Mouse (Mus musculus) MEL (cell line): Measurements from ENCODE around the gene Thap11. TPM values are rescaled to one million over a fixed set of nuclear protein-coding genes. Genes with fewer than 3 reads are reported as not detected.

Experiments
- DNase-seq: peaks from one replicate; pipeline ENCODE4 v3.0.0; 2011; ENCODE audit warnings: low read depth, low spot score
- H3K27ac ChIP-seq: 2 replicates; pipeline ENCODE4 v1.5.1; 2012; ENCODE audit warnings: low read depth, mild to moderate bottlenecking, control low read depth, low read length, moderate library complexity; ENCODE audit not compliant: control insufficient read depth
- H3K27me3 ChIP-seq, 2 experiments: fragments of 150-350 bp in 1 of 2; sonication (generic) in 1 of 2; 2 replicates each; pipeline ENCODE4 v1.6.1; 2012; ENCODE audit warnings: low read length in 2 of 2, mild to moderate bottlenecking in 2 of 2, improper control_type of control experiment in 1 of 2, moderate library complexity in 1 of 2; ENCODE audit not compliant: insufficient read depth in 2 of 2, control insufficient read depth in 1 of 2
- H3K36me3 ChIP-seq, 2 experiments: 2 replicates each; pipeline ENCODE4 v1.6.1; 2012 to 2014; ENCODE audit warnings: low read length in 2 of 2, improper control_type of control experiment in 1 of 2, inconsistent platforms in 1 of 2, mild to moderate bottlenecking in 1 of 2; ENCODE audit not compliant: insufficient read depth in 2 of 2, control insufficient read depth in 1 of 2
- H3K4me1 ChIP-seq, 2 experiments: fragments of 150-350 bp in 1 of 2; sonication (generic) in 1 of 2; 2 replicates each; pipeline ENCODE4 v1.6.1; 2012; ENCODE audit warnings: low read length in 2 of 2, improper control_type of control experiment in 1 of 2, mild to moderate bottlenecking in 1 of 2; ENCODE audit not compliant: insufficient read depth in 2 of 2, control insufficient read depth in 1 of 2
- H3K4me3 ChIP-seq, 2 experiments: fragments of 150-350 bp in 1 of 2; sonication (generic) in 1 of 2; 2 replicates each; pipeline ENCODE4 v1.5.1; 2012; ENCODE audit warnings: low read depth in 2 of 2, low read length in 2 of 2, mild to moderate bottlenecking in 2 of 2, moderate library complexity in 2 of 2, control low read depth in 1 of 2, improper control_type of control experiment in 1 of 2; ENCODE audit not compliant: control insufficient read depth in 1 of 2, insufficient read depth in 1 of 2
- H3K79me2 ChIP-seq: 2 replicates; pipeline ENCODE4 v1.6.1; 2012; ENCODE audit warnings: mild to moderate bottlenecking, low read length, moderate library complexity; ENCODE audit not compliant: control insufficient read depth, poor library complexity, insufficient read depth
- H3K9ac ChIP-seq: 2 replicates; pipeline ENCODE4 v1.6.1; 2012; ENCODE audit warnings: low read depth, mild to moderate bottlenecking, control low read depth, low read length, moderate library complexity; ENCODE audit not compliant: control insufficient read depth, poor library complexity, severe bottlenecking
- H3K9me3 ChIP-seq: fragments of 150-350 bp; sonication (generic); replicated peaks from 2 replicates; pipeline ENCODE4 v1.6.1; 2012; ENCODE audit warnings: mild to moderate bottlenecking, low read length, improper control_type of control experiment, moderate library complexity; ENCODE audit not compliant: insufficient read depth
- CHD1 ChIP-seq: IDR thresholded peaks from 2 replicates; pipeline ENCODE4 v1.6.1; 2012; ENCODE audit warnings: low read depth, mild to moderate bottlenecking, inconsistent platforms, low read length, improper control_type of control experiment
- CHD2 ChIP-seq: IDR thresholded peaks from 2 replicates; pipeline ENCODE4 v1.6.1; 2011; ENCODE audit warnings: low read length, improper control_type of control experiment
- CTCF ChIP-seq, 3 experiments: IDR thresholded peaks in 2 of 3; conservative IDR thresholded peaks in 1 of 3; 2 replicates each; pipeline ENCODE4 v1.5.1; 2011 to 2012; ENCODE audit warnings: low read length in 3 of 3, low read depth in 2 of 3, mild to moderate bottlenecking in 2 of 3, improper control_type of control experiment in 1 of 3, inconsistent platforms in 1 of 3, mixed read lengths in 1 of 3, moderate library complexity in 1 of 3; ENCODE audit not compliant: control insufficient read depth in 1 of 3, insufficient read depth in 1 of 3, poor library complexity in 1 of 3, severe bottlenecking in 1 of 3
- ELF1 ChIP-seq: IDR thresholded peaks from 2 replicates; pipeline ENCODE4 v1.6.1; 2014; ENCODE audit warnings: low read depth, mild to moderate bottlenecking, inconsistent platforms, low read length, improper control_type of control experiment, moderate library complexity
- ETS1 ChIP-seq: IDR thresholded peaks from 2 replicates; pipeline ENCODE4 v1.6.1; 2012; ENCODE audit warnings: low read depth, mild to moderate bottlenecking, inconsistent platforms, low read length, improper control_type of control experiment, moderate library complexity
- GABPA ChIP-seq: IDR thresholded peaks from 2 replicates; pipeline ENCODE4 v1.6.1; 2012; ENCODE audit warnings: low read depth, mild to moderate bottlenecking, inconsistent platforms, low read length, improper control_type of control experiment, moderate library complexity
- GATA1 ChIP-seq: IDR thresholded peaks from 2 replicates; pipeline ENCODE4 v1.6.1; 2011; ENCODE audit warnings: low read depth, low read length, improper control_type of control experiment
- HCFC1 ChIP-seq: IDR thresholded peaks from 2 replicates; pipeline ENCODE4 v1.6.1; 2012; ENCODE audit warnings: low read depth, mild to moderate bottlenecking, inconsistent platforms, low read length, improper control_type of control experiment, moderate library complexity
- JUND ChIP-seq: IDR thresholded peaks from 2 replicates; pipeline ENCODE4 v1.6.1; 2011; ENCODE audit warnings: low read depth, mild to moderate bottlenecking, improper control_type of control experiment, low read length
- KAT2A ChIP-seq: conservative IDR thresholded peaks from 2 replicates; pipeline ENCODE4 v1.6.1; 2012; ENCODE audit warnings: low read depth, low read length, improper control_type of control experiment, inconsistent platforms
- MAFK ChIP-seq: IDR thresholded peaks from 2 replicates; pipeline ENCODE4 v1.6.1; 2011; ENCODE audit warnings: low read depth, mild to moderate bottlenecking, low read length, improper control_type of control experiment, borderline replicate concordance
- MAX ChIP-seq: IDR thresholded peaks from 2 replicates; pipeline ENCODE4 v1.6.1; 2011; ENCODE audit warnings: low read length, improper control_type of control experiment
- MXI1 ChIP-seq: IDR thresholded peaks from 2 replicates; pipeline ENCODE4 v1.6.1; 2011; ENCODE audit warnings: mild to moderate bottlenecking, low read depth, low read length, improper control_type of control experiment
- MYB ChIP-seq: IDR thresholded peaks from 2 replicates; pipeline ENCODE4 v1.6.1; 2011; ENCODE audit warnings: mild to moderate bottlenecking, low read depth, low read length, improper control_type of control experiment
- MYC ChIP-seq: IDR thresholded peaks from 2 replicates; pipeline ENCODE4 v1.6.1; 2011; ENCODE audit warnings: low read depth, mild to moderate bottlenecking, low read length, improper control_type of control experiment, moderate library complexity
- NELFE ChIP-seq: IDR thresholded peaks from 2 replicates; pipeline ENCODE4 v1.6.1; 2011; ENCODE audit warnings: low read depth, low read length, improper control_type of control experiment
- POLR2A ChIP-seq, 2 experiments: IDR thresholded peaks; 2 replicates each; pipeline ENCODE4 v1.6.1; 2011 to 2012; ENCODE audit warnings: low read length in 2 of 2, mild to moderate bottlenecking in 2 of 2, control low read depth in 1 of 2, improper control_type of control experiment in 1 of 2, low read depth in 1 of 2, moderate library complexity in 1 of 2; ENCODE audit not compliant: control insufficient read depth in 1 of 2, insufficient read depth in 1 of 2, poor library complexity in 1 of 2
- POLR2AphosphoS5 ChIP-seq: IDR thresholded peaks from 2 replicates; pipeline ENCODE4 v1.6.1; 2012; ENCODE audit warnings: low read depth, borderline replicate concordance, mild to moderate bottlenecking, inconsistent platforms, low read length, moderate library complexity, mixed read lengths
- RCOR1 ChIP-seq: IDR thresholded peaks from 2 replicates; pipeline ENCODE4 v1.6.1; 2012; ENCODE audit warnings: low read depth, mild to moderate bottlenecking, inconsistent platforms, low read length, improper control_type of control experiment
- SIN3A ChIP-seq: IDR thresholded peaks from 2 replicates; pipeline ENCODE4 v1.6.1; 2012; ENCODE audit warnings: low read length, improper control_type of control experiment, inconsistent platforms
- SMC3 ChIP-seq: IDR thresholded peaks from 2 replicates; pipeline ENCODE4 v1.6.1; 2011; ENCODE audit warnings: low read depth, low read length, improper control_type of control experiment
- TAL1 ChIP-seq: IDR thresholded peaks from 2 replicates; pipeline ENCODE4 v1.6.1; 2012; ENCODE audit warnings: mild to moderate bottlenecking, inconsistent platforms, low read length, moderate library complexity, mixed read lengths
- TBP ChIP-seq: IDR thresholded peaks from 2 replicates; pipeline ENCODE4 v1.8.0; 2011; ENCODE audit warnings: low read depth, low read length, improper control_type of control experiment
- TCF12 ChIP-seq: IDR thresholded peaks from 2 replicates; pipeline ENCODE4 v1.6.1; 2014; ENCODE audit warnings: low read depth, mild to moderate bottlenecking, inconsistent platforms, low read length, improper control_type of control experiment, moderate library complexity
- UBTF ChIP-seq: IDR thresholded peaks from 2 replicates; pipeline ENCODE4 v1.6.1; 2012; ENCODE audit warnings: low read depth, mild to moderate bottlenecking, inconsistent platforms, low read length, improper control_type of control experiment, moderate library complexity, borderline replicate concordance; ENCODE audit not compliant: insufficient read depth
- USF1 ChIP-seq: IDR thresholded peaks from 2 replicates; pipeline ENCODE4 v1.6.1; 2014; ENCODE audit warnings: low read depth, mild to moderate bottlenecking, inconsistent platforms, low read length, improper control_type of control experiment, moderate library complexity
- USF2 ChIP-seq, 2 experiments: IDR thresholded peaks; 2 replicates each; pipeline ENCODE4 v1.6.1; 2011 to 2012; ENCODE audit warnings: improper control_type of control experiment in 2 of 2, low read length in 2 of 2, borderline replicate concordance in 1 of 2, inconsistent platforms in 1 of 2, low read depth in 1 of 2, mild to moderate bottlenecking in 1 of 2; ENCODE audit not compliant: insufficient read depth in 1 of 2
- ZC3H11A ChIP-seq: IDR thresholded peaks from 2 replicates; pipeline ENCODE4 v1.6.1; 2012; ENCODE audit warnings: low read depth, mild to moderate bottlenecking, inconsistent platforms, low read length, improper control_type of control experiment
- ZKSCAN1 ChIP-seq: IDR thresholded peaks from 2 replicates; pipeline ENCODE4 v1.6.1; 2012; ENCODE audit warnings: low read depth, mild to moderate bottlenecking, inconsistent platforms, low read length, improper control_type of control experiment, moderate library complexity
- ZNF384 ChIP-seq: IDR thresholded peaks from 2 replicates; pipeline ENCODE4 v1.6.1; 2012; ENCODE audit warnings: low read depth, mild to moderate bottlenecking, inconsistent platforms, low read length, improper control_type of control experiment
- polyA plus RNA-seq, 2 experiments: library from polyadenylated mRNA; stranded (reverse) in 1 of 2; unstranded in 1 of 2; fragments of >175 nt in 1 of 2; fragments of >200 nt in 1 of 2; gene quantifications; 2 replicates each; pipeline versions ENCODE4 v1.2.1 to v1.2.4; 2012; ENCODE audit warnings: low replicate concordance in 2 of 2, low read depth in 1 of 2; ENCODE audit not compliant: insufficient read length in 2 of 2, insufficient read depth in 1 of 2, missing spikeins in 1 of 2
- total RNA-seq: library from RNA; depleted of rRNA; stranded (reverse); fragments of 300-350 nt; gene quantifications from 2 replicates; pipeline ENCODE4 v1.2.3, GENCODE M21; 2012

Gene Thap11
- total and polyA plus RNA-seq, 3 experiments: 48.8 to 51.4 TPM; not detected in 1

DNA sequence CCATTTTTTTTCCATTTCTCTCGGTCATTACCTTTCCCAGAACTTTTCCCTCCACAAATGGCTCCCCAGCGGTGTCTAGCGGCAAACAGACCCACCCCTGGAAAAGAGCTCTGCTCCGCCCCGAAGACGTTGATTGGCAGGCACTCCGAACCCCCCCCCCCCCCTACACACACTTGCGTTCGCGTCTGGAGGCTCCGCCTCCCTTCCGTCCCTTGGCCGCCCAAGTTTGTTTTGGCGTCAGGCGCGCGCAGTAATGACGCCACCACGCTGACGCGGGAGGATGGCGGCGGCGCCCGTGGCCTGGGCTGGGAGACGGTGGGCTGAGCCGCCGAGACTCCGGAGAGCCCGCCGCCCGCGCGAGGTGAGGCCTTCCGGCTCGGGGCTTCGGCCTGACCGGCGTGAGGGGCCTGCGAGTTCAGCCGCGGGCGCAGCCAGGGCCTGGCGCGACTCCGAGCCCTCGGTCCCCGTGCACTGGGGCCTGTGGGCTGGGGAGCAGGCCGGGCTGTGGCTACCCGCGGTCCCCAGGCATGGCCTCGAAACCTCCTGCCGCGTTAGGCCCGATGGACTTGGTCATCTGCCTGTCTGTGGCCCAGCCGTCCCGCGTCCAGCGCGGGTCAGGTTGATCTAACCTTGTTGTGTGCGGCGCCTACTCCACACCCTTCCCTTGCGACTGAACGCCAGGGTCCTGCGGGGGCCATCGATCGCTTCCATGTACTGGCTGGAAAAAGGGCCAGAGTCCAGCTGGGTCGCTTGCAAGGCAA lies 45.4 kb downstream of the Thap11 start, which contains the start of gene Pskh1 (continued):
- TF ChIP-seq SMC3 (no peak), JUND (no peak), TAL1 (no peak), MAFK (no peak), POLR2AphosphoS5 (no peak), ZNF384 (peak; percentile 20; the same call in 1 of the 2 replicates), GATA1 (no peak), CTCF (IDR thresholded peaks at IDR 0.05 in 2 of 3, conservative IDR thresholded peaks at IDR 0.05 in 1 of 3; ENCODE audit: control insufficient read depth in 1 of 3, insufficient read depth in 1 of 3, low read depth in 2 of 3, low read length in 3 of 3, poor library complexity in 1 of 3, severe bottlenecking in 1 of 3) (no peak), ZKSCAN1 (no peak), HCFC1 (peak; percentile 90), MAX (0 out of 2 replicates have a peak, but pooled peaks have one; percentile 45), USF1 (0 out of 2 replicates have a peak, but pooled peaks have one; percentile 17), TCF12 (peak; percentile 74), SIN3A (peak; percentile 90), MYC (no peak), UBTF (0 out of 2 replicates have a peak, but pooled peaks have one; percentile 43)
- TF ChIP-seq, all 39 proteins: peak for 17

DNA sequence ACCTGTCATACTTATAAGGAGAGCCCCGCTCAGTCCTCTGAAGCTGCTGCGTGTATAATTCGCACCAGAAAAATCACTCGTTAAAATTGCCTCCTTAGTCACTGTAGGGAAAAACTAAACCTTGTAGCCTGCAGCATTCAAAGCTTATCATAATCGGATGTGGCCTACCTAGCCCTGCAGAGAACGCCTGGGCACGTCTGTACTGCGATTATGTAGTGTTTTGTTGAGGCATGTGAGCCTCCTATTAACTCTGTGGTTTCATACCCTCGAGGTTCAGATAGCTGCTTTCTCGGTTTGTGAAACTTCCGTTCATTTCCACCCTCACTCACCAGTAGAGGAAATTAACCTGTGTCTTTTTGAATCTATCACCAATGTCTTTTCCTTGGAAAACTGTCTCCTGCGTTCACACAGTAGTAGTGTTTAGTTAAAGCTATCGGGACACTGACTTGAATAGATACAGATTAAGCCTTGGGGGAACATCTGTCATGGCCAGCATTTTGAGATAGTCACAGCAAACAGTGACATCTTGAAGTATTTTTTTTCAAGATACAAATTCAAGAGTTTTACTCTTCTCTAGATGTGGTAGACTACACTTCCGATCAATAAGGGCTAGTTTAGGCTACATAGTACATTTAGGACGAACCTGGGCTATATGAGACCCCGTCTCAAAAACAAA lies 46.1 kb downstream of the Thap11 start:
- Histone ChIP-seq H3K27me3 (no peaks in the 10 kb centered on the region), H3K36me3 (peaks cover 0 to 6% of the 10 kb centered on the region in 2 experiments; a peak in 3 of 4 replicates), H3K4me1 (peaks cover 5 to 8% of the 10 kb centered on the region in 2 experiments), H3K9me3 (no peaks in the 10 kb centered on the region), H3K79me2 (peaks cover 6% of the 10 kb centered on the region; the same call in 1 of the 2 replicates), H3K27ac (peak overlapping the region; percentile 83), H3K9ac (peak overlapping the region; percentile 96), H3K4me3 (peak overlapping the region; percentile 67 to 94)
- peak; percentile 88 for DNase-seq
- TF ChIP-seq KAT2A (peak; percentile 21; the same call in 1 of the 2 replicates), CHD1 (no peak), HCFC1 (no peak; the same call in 1 of the 2 replicates), USF2 (IDR thresholded peaks at IDR 0.05; ENCODE audit: borderline replicate concordance in 1 of 2, insufficient read depth in 1 of 2, low read depth in 1 of 2, low read length in 2 of 2) (no peak), ZC3H11A (no peak), UBTF (no peak), ETS1 (peak; percentile 72), POLR2A (IDR thresholded peaks at IDR 0.05; ENCODE audit: control insufficient read depth in 1 of 2, insufficient read depth in 1 of 2, low read depth in 1 of 2, low read length in 2 of 2, poor library complexity in 1 of 2) (no peak; a peak in 1 of 4 replicates), POLR2AphosphoS5 (no peak), MXI1 (peak; percentile 86), ZNF384 (peak; percentile 30; the same call in 1 of the 2 replicates), TBP (peak; percentile 65; the same call in 1 of the 2 replicates), ELF1 (no peak), GABPA (no peak), GATA1 (peak; percentile 60), CHD2 (no peak), TAL1 (peak; percentile 65), JUND (no peak), NELFE (peak; percentile 12; the same call in 1 of the 2 replicates), MYC (peak; percentile 84), MYB (no peak), MAFK (no peak; the same call in 1 of the 2 replicates), TCF12 (0 out of 2 replicates have a peak, but pooled peaks have one; percentile 41), SMC3 (no peak; the same call in 1 of the 2 replicates), MAX (peak; percentile 81), RCOR1 (peak; percentile 43)
